Mouse (Mus musculus): ENCODE measurements at regions not wholly inside any gene's neighbourhood (a gene's known extent, or its start where the extent isn't known, plus 50 kb on each side); places are given as distances from the start of the nearest gene placed in this dataset.
A peak's percentile ranks its signal among the peaks of the same experiment; 100 is the strongest.

- no peak for DNase-seq (ENCODE audit: low spot score in 2 of 2)
Measured at GRCm38 (mm10) chr12:95937705-95938104, 245.7 kb downstream of the Flrt2 start.

DNA sequence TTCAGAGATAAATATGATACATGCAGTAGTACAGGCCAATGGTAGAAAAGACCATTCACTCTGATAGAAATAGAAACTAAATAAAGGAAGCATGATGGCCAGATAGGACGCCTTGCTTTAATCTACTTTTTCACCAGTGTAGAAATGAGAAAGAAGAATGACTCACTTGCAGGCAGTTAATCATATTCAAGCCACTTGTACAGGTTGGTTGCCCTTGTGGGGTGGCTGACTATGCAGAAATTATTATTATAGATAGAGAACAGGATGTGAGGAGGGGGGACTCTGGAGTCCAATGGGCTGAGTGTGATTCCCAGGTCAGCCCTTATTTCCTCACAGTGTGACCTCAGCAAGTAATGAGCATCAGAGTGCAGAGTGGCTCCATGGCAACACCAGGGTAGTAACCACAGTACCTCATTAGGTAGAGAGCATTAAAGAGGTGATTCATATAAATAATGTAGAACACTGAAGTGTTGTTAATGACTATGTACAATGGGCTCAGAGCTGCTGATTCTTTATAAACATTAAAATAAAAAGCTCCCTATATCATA lies 248.5 kb downstream of the Flrt2 start:
- DNase-seq (ENCODE audit: low spot score in 2 of 2): no peak

GRCm38 (mm10) chr12:95959786-95960504 lies 267.9 kb downstream of the Flrt2 start:
- DNase-seq (ENCODE audit: low spot score in 2 of 2): no peak

DNA sequence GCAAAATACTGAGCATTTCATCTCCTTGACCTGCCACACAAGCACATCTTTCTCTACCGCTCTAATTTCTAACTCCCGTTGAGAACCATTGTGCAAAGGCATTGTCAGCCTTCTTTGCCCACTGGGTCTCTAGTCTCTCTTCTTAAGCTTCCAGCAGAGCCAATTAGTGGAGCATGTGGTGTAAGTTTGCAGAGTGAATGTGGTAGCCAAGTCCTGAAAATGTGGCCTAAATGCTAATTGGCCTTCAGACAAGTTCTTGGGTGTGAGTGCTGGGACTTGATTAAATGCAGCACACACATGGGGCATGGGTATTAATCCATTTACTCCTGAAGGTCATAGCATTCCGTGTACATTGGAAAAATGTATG lies 268.5 kb downstream of the Flrt2 start:
- peak; percentile 5 to 34 for DNase-seq (ENCODE audit: low spot score in 2 of 2)

DNA sequence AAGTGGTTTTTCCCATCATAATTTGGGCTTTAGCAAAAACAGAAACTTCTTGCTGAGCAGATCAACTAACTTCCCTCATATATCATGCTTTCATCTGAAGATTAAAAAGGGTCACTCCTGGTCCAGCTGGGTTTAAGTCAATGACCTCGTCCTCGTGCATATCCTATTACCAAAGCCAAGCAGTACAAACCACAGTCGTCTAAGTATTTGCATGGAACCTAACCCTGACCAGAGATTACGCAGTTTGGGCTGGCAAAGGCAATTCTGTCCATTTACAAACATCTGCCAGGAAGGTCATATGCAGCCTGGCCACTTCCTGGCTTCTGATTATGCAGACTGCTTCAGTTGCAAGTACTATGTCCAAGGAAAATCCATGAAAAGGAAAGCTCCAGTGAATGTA lies 270.8 kb downstream of the Flrt2 start:
- DNase-seq (ENCODE audit: low spot score in 2 of 2): no peak

DNA sequence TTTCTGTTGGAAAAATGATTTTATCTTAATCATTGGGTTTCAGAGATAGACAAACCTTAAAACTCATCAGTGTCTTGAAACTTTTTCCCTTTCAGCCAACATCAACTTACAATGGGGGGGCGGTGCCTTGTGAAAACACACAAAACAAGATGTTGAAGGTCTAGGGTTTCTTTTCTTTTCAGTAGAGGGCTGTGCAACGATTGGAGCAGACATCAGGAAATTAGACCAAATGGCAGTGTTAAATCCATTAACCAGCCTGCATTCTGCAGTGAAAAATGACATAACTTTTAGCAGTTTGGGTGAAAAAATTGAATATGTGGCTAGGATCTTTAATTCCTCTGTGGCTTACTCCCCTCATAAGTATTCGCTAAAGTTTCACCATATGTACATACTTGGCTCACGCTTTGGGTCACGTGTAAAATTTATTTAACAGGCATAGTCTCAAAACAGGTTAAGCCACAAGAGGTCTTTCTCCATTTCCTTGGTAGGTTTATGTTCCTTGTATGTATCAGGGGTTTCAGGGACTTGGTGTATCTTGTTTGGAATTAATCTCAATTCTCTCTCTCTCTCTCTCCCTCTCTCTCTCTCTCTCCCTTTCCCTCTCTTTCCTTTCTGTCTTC lies 296.8 kb downstream of the Flrt2 start:
- DNase-seq (ENCODE audit: low spot score in 2 of 2): no peak

DNA sequence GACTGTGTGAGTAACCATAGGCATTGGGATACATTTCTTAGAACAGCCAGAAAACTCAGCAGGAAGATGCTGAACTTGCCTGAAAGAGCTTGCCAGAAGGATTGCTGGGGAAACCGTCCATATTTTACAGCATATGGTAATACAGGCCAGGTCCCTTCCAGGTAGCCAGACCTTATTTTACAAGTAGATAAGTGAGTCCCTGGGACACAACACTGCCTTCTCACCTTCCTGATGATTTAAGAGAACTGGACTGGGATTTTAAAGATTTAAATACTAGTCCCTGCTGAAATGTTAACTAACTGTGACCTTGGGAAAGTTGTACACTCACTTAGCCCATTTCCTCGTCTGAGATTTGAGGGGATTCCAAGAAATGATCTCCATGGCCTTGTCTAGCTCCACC lies 302.9 kb downstream of the Flrt2 start:
- no peak for DNase-seq (ENCODE audit: low spot score in 2 of 2)

GRCm38 (mm10) chr12:96030180-96030579 lies 338.2 kb downstream of the Flrt2 start:
- no peak for DNase-seq (ENCODE audit: low spot score in 2 of 2)

DNA sequence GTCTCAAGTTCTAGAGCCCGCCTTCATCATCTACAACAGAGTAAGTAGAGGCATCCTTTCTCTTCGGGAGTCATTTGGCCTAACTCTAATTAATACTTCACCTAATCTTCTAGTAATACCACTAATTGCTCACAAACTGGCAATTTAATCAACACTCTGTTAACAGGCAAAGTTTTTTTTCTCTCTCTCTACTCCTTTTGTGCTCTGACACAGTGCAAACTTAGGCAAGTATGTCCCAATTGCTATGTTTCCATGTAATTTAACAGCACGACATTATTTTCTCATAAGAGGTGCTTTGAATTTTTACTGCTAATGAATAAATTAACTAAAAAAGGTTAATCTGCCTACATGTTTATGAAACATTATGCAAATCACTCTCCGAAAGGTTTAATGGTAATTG lies 383.3 kb downstream of the Flrt2 start:
- no peak for DNase-seq (ENCODE audit: low spot score in 2 of 2)

DNA sequence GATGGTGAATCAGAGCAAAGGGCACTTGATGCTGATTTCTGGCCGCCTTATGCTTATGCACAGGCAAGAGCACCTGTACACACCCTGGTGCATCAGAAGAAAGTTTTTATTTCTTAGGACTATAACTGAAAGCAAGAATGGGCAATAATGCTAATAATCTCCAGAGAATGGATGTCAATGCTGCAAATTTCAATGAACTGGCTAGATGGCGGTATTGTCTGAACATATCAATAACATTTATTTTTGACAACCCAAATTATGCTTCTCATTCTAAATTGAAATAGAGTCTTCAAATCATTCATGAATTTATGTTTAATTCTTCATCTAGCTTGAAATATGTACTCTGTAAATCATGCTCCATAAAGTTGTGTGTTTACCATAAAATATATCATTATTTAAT lies 399.0 kb downstream of the Flrt2 start:
- no peak for DNase-seq (ENCODE audit: low spot score in 2 of 2)

- no peak for DNase-seq (ENCODE audit: low spot score in 2 of 2)
Measured at GRCm38 (mm10) chr12:96106254-96106653, 414.2 kb downstream of the Flrt2 start.

DNA sequence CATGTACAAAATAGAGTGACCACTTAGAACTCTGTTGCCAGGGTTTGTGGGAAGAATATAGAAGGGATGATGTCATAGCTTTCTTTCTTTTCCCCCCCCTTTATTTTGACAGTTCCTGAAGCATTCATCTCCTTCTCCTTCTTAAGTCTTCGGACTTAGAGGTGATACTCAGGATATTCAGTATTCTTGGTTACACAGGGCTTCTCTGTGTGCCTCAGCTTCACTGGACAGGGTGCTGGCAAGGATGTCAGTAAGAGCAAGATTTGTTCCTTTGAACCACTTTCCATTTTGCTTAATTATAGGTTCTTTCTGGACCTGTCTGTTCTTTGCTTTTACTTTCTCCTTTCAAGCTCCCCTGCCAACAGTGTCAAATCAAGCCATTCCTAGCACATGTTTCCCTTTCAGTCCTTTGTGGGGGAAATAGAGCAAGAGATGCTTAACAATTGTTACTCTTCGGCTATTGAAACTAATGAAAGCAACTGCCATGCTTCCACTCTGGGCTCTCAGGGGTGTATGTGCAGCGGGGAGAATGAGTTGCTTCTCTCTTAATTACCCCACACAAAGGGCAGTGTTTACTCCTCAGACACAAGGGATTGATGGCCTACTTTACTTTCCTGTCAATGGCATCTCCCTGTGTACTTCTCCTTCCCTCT lies 422.8 kb downstream of the Flrt2 start:
- DNase-seq (ENCODE audit: low spot score in 2 of 2): peak in 1 of 2 experiments; percentile 9

DNA sequence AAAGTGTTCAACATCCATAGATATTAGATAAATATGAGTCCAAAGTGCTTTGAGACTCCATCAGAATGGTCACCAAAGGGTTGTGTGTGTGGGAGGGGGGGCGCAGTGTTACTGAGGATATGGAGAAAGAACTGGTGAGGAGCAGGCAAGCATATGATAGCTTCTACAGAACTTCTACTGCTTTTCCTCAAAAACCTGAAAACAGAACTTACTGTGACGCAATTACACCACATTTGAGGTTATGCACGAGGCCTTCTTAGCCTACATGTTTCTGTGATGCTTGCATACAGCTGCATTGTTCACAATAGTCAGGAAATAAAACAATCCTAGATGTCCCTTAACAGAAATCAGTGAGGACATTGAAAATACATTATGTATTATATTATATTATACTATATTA lies 425.5 kb downstream of the Flrt2 start:
- DNase-seq (ENCODE audit: low spot score in 2 of 2): no peak

- DNase-seq (ENCODE audit: low spot score in 2 of 2): no peak
Measured at GRCm38 (mm10) chr12:96124156-96124931, 432.3 kb downstream of the Flrt2 start.

GRCm38 (mm10) chr12:96129870-96130454 lies 437.9 kb downstream of the Flrt2 start:
- no peak for DNase-seq (ENCODE audit: low spot score in 2 of 2)

- DNase-seq (ENCODE audit: low spot score in 2 of 2): no peak
Measured at GRCm38 (mm10) chr12:96130796-96131512, 438.9 kb downstream of the Flrt2 start.

DNA sequence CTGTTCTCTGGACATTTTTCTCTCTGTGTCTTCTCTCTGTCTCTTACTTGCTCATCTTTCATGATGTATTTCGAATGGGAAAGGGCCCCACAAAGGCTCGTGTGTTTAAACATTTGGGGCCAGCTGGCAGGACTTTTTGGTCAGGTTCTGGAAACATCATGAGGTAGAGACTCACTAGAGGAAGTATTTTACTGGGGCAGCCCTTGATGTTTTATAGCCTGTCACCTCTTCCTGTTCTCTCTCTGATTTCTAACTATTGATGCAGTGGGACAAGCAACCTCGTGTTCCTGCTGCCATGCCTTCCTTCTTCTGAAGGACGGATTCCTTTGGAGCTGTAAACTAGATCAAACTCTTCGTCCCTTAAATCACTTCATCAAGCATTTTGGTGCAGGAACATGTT lies 442.1 kb downstream of the Flrt2 start:
- no peak for DNase-seq (ENCODE audit: low spot score in 2 of 2)

- no peak for DNase-seq (ENCODE audit: low spot score in 2 of 2)
Measured at GRCm38 (mm10) chr12:96141748-96142147, 449.7 kb downstream of the Flrt2 start.

DNA sequence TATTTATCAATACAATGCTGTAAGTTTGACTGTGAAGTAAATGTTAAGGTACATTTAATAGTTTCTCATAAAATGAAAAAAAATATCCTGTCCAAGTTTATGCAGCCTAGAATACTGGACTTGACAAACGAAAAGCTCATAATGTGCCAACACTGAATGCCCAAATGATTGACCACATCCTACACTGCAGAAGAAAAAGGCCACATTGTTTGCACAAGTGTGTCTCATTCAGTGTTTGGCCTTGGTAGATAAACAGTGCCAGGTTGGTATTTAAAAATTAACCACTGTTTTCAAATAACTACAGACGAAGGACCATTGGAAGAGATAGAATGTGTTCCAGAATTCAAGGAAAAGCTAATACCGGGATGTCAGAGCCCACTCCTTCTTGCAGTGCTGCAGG lies 462.1 kb downstream of the Flrt2 start:
- DNase-seq (ENCODE audit: low spot score in 2 of 2): no peak

GRCm38 (mm10) chr12:96167551-96167950 lies 475.5 kb downstream of the Flrt2 start:
- no peak for DNase-seq (ENCODE audit: low spot score in 2 of 2)

DNA sequence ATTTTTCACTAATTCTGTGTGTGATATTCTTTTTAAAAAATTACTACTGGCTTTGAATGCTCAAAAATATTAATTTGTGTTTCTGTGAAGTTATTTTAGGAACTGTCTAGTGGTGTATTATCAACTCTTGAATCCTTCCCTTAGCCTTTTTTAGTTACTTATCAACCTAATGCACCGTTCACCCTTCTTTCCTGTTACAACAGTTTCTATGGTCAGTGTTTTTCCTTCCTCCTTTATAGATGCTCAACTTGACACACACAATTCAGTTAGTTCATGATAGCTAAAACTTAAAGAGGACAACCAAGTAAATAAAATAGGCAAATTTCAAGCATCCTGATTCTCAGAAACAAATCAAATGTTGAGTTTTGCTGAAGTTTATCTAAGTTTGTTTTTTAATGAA lies 506.9 kb downstream of the Flrt2 start:
- no peak for DNase-seq (ENCODE audit: low spot score in 2 of 2)

Data from layer of hippocampus, adult 8-10 months (tissue).